Mouse (Mus musculus): ENCODE results near the gene Odf3b. TPM values are rescaled to one million over a fixed set of nuclear protein-coding genes. Genes with fewer than 3 reads are reported as not detected.

The Odf3b gene
- polyA plus RNA-seq, 1 experiment from 2014 or later: 0.94 TPM

- Histone ChIP-seq H3K4me1 (ENCODE audit: control insufficient read depth, insufficient read depth, low read length) (no peaks in the 10 kb centered on the region), H3K27ac (ENCODE audit: low read length) (no peak overlapping the region), H3K4me3 (replicated peaks; ENCODE audit: low read length) (no peak overlapping the region), H3K36me3 (ENCODE audit: control insufficient read depth, insufficient read depth, low read length) (no peaks in the 10 kb centered on the region), H3K9me3 (replicated peaks; ENCODE audit: control insufficient read depth, low read length) (no peaks in the 10 kb centered on the region), H3K9ac (ENCODE audit: low read length) (no peak overlapping the region), H3K27me3 (ENCODE audit: control insufficient read depth, insufficient read depth, low read length) (no peaks in the 10 kb centered on the region), H3K4me2 (ENCODE audit: low read depth, low read length) (no peak overlapping the region)
- no peak for ATAC-seq (ENCODE audit: insufficient read depth, low FRiP score)
- 74% methylated on average over 17 of the region's 17 CpGs for WGBS
These were observed 44.1 kb downstream of the Odf3b start for GRCm38 (mm10) chr15:89334774-89335537.

DNA sequence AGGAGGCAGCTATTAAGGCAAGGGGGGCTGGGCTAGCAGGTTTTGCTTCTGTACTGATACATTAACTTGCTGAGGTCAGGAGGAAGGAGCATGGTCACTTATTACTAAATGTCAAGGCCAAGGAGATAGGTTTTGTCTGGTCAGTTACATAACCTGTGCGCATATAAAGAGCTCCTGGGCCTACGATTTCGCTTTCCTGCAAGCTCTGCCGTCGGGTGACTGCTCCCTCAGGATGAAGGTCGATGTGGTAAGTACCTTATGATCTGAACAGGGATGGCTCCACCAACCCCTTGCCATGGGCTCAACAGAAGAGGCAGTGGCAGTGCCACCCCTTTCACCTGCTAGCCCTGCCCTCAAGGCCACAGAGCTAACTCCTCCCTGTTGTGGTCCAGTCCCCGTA lies 44.8 kb downstream of the Odf3b start, which contains the start of gene Miox:
Miox (plus strand) TSS at position 128 of the 400 bp plus-strand sequence.
- 85% methylated on average over 7 of the region's 7 CpGs for WGBS
- no peak within 1 kb of the TSS for H3K9ac ChIP-seq (ENCODE audit: low read length)
- no peak within 1 kb of the TSS for H3K4me2 ChIP-seq (ENCODE audit: low read depth, low read length)
- no peaks in the 10 kb centered on the region for H3K36me3 ChIP-seq (ENCODE audit: control insufficient read depth, insufficient read depth, low read length)
- H3K27me3 ChIP-seq (ENCODE audit: control insufficient read depth, insufficient read depth, low read length): no peaks in the 10 kb centered on the region
- no peaks in the 10 kb centered on the region for H3K9me3 ChIP-seq (replicated peaks; ENCODE audit: control insufficient read depth, low read length)
- no peaks in the 10 kb centered on the region for H3K4me1 ChIP-seq (ENCODE audit: control insufficient read depth, insufficient read depth, low read length)
- ATAC-seq (ENCODE audit: insufficient read depth, low FRiP score): no peak
- no peak within 1 kb of the TSS for H3K27ac ChIP-seq (ENCODE audit: low read length)
- no peak within 1 kb of the TSS for H3K4me3 ChIP-seq (replicated peaks; ENCODE audit: low read length)

Other genes with a start within 250 kb of the Odf3b start
- 3.6 and 6.0 TPM in 2 replicates for gene Mapk12, start 238.6 kb downstream of the Odf3b start, polyA plus RNA-seq (2015; fragmentation: Nextera tagmentation; extraction: Ambion mirVana)
- 5.1 and 6.0 TPM in 2 replicates for gene Mapk11, start 229.7 kb downstream of the Odf3b start, polyA plus RNA-seq (2015; fragmentation: Nextera tagmentation; extraction: Ambion mirVana)
- 153 and 178 TPM in 2 replicates for gene Plxnb2, start 198.5 kb downstream of the Odf3b start, polyA plus RNA-seq (2015; fragmentation: Nextera tagmentation; extraction: Ambion mirVana)
- 13.4 and 15.0 TPM in 2 replicates for gene Dennd6b, start 182.8 kb downstream of the Odf3b start, polyA plus RNA-seq (2015; fragmentation: Nextera tagmentation; extraction: Ambion mirVana)
- 20.2 and 24.4 TPM in 2 replicates for gene Ppp6r2, start 167.7 kb downstream of the Odf3b start, polyA plus RNA-seq (2015; fragmentation: Nextera tagmentation; extraction: Ambion mirVana)
- 47.6 and 49.5 TPM in 2 replicates for gene Sbf1, start 64.0 kb downstream of the Odf3b start, polyA plus RNA-seq (2015; fragmentation: Nextera tagmentation; extraction: Ambion mirVana)
- gene Adm2, start 56.6 kb downstream of the Odf3b start, polyA plus RNA-seq (2015; fragmentation: Nextera tagmentation; extraction: Ambion mirVana): 0.71 and 0.99 TPM in 2 replicates
- gene Miox, start 44.9 kb downstream of the Odf3b start, polyA plus RNA-seq (2015; fragmentation: Nextera tagmentation; extraction: Ambion mirVana): 0.54 and 0.66 TPM in 2 replicates
- gene Lmf2, start 23.6 kb downstream of the Odf3b start, polyA plus RNA-seq (2015; fragmentation: Nextera tagmentation; extraction: Ambion mirVana): 66.9 and 79.1 TPM in 2 replicates
- 150 and 166 TPM in 2 replicates for gene Ncaph2, start 23.6 kb downstream of the Odf3b start, polyA plus RNA-seq (2015; fragmentation: Nextera tagmentation; extraction: Ambion mirVana)
- 6.0 and 6.1 TPM in 2 replicates for gene Sco2, start 5.4 kb downstream of the Odf3b start, polyA plus RNA-seq (2015; fragmentation: Nextera tagmentation; extraction: Ambion mirVana)
- 1.3 and 1.4 TPM in 2 replicates for gene Tymp, start 2.2 kb downstream of the Odf3b start, polyA plus RNA-seq (2015; fragmentation: Nextera tagmentation; extraction: Ambion mirVana)
- gene Klhdc7b, start 5.6 kb upstream of the Odf3b start, polyA plus RNA-seq (2015; fragmentation: Nextera tagmentation; extraction: Ambion mirVana): 0.04 TPM in 1 of 2 replicates, not detected in the other
- gene Syce3, start 31.2 kb upstream of the Odf3b start, polyA plus RNA-seq (2015; fragmentation: Nextera tagmentation; extraction: Ambion mirVana): not detected in 2 replicates
- gene Cpt1b, start 46.6 kb upstream of the Odf3b start, polyA plus RNA-seq (2015; fragmentation: Nextera tagmentation; extraction: Ambion mirVana): 0.52 and 4.8 TPM in 2 replicates
- gene C730034F03Rik, start 50.3 kb upstream of the Odf3b start, polyA plus RNA-seq (2015; fragmentation: Nextera tagmentation; extraction: Ambion mirVana): 2.8 and 3.5 TPM in 2 replicates
- not detected in 2 replicates for gene Gm44502, start 50.4 kb upstream of the Odf3b start, polyA plus RNA-seq (2015; fragmentation: Nextera tagmentation; extraction: Ambion mirVana)
- gene Chkb, start 50.6 kb upstream of the Odf3b start, polyA plus RNA-seq (2015; fragmentation: Nextera tagmentation; extraction: Ambion mirVana): 42.2 and 49.2 TPM in 2 replicates
- 3.7 and 3.9 TPM in 2 replicates for gene Mapk8ip2, start 74.6 kb upstream of the Odf3b start, polyA plus RNA-seq (2015; fragmentation: Nextera tagmentation; extraction: Ambion mirVana)
- gene Arsa, start 98.1 kb upstream of the Odf3b start, polyA plus RNA-seq (2015; fragmentation: Nextera tagmentation; extraction: Ambion mirVana): 19.5 and 19.9 TPM in 2 replicates
- gene Shank3, start 120.3 kb upstream of the Odf3b start, polyA plus RNA-seq (2015; fragmentation: Nextera tagmentation; extraction: Ambion mirVana): 1.1 and 1.8 TPM in 2 replicates
- gene Acr, start 189.0 kb upstream of the Odf3b start, polyA plus RNA-seq (2015; fragmentation: Nextera tagmentation; extraction: Ambion mirVana): not detected in 2 replicates
- 34.6 and 35.2 TPM in 2 replicates for gene Rabl2, start 212.6 kb upstream of the Odf3b start, polyA plus RNA-seq (2015; fragmentation: Nextera tagmentation; extraction: Ambion mirVana)

All from stomach, embryonic 16.5 days (tissue).